Mouse (Mus musculus): ENCODE data around the gene Usp50. TPM values are rescaled to one million over a fixed set of nuclear protein-coding genes. Genes with fewer than 3 reads are reported as not detected.

Gene Usp50
- 0.84 and 0.89 TPM in 2 replicates for total RNA-seq (2012; rRNA removed)
- 3.2 and 3.7 TPM in 2 replicates for total RNA-seq (2014; rRNA removed)
- 0.37 TPM in 2 replicates for polyA plus RNA-seq (2012; ENCODE audit: insufficient read length, low read depth)

GRCm38 (mm10) chr2:126783370-126783769 is at the start of gene Usp50:
Gene Usp50 (minus strand): TSS chr2:126783470.
- Histone ChIP-seq H3K9me3 (replicated peaks; ENCODE audit: low read length) (no peaks in the 10 kb centered on the region), H3K4me3 (replicated peaks in 1 of 3; ENCODE audit: low read depth in 2 of 3, low read length in 2 of 3, poor library complexity in 1 of 3) (no peak within 1 kb of the TSS), H3K27me3 (replicated peaks) (no peaks in the 10 kb centered on the region), H3K4me1 (ENCODE audit: control insufficient read depth in 1 of 2, insufficient read depth in 2 of 2) (peaks cover 0 to 3% of the 10 kb centered on the region in 2 experiments; a peak in 3 of 4 replicates), H3K27ac (ENCODE audit: insufficient read depth, low read depth) (no peak within 1 kb of the TSS), H3K9ac (ENCODE audit: insufficient read depth, low read depth) (no peak within 1 kb of the TSS), H3K4me2 (ENCODE audit: insufficient read depth, low read depth, poor library complexity, severe bottlenecking) (no peak within 1 kb of the TSS), H3K36me3 (replicated peaks in 1 of 2; ENCODE audit: control insufficient read depth in 1 of 2, insufficient read depth in 1 of 2, low read length in 1 of 2) (no peaks in the 10 kb centered on the region), H3K79me2 (replicated peaks; ENCODE audit: control insufficient read depth, extremely low read depth, insufficient read depth, poor library complexity, severe bottlenecking) (no peaks in the 10 kb centered on the region)
- no peak for DNase-seq (ENCODE audit: extremely low read depth)
- no peak for TF ChIP-seq ZKSCAN1 (IDR thresholded peaks at IDR 0.05; ENCODE audit: borderline replicate concordance, low read depth, low read length)
- TF ChIP-seq E2F4 (IDR thresholded peaks at IDR 0.05; ENCODE audit: insufficient replicate concordance, low read depth, low read length), result no peak
- TF ChIP-seq SMC3 (IDR thresholded peaks at IDR 0.05; ENCODE audit: low read depth, low read length), result no peak
- no peak for TF ChIP-seq IRF4 (IDR thresholded peaks at IDR 0.05; ENCODE audit: low read depth, low read length)
- no peak for TF ChIP-seq KAT2A (IDR thresholded peaks at IDR 0.05; ENCODE audit: insufficient replicate concordance, low read length)
- no peak for TF ChIP-seq BHLHE40 (IDR thresholded peaks at IDR 0.05; ENCODE audit: low read depth, low read length)
- TF ChIP-seq PAX5 (IDR thresholded peaks at IDR 0.05; ENCODE audit: low read length), result no peak
- no peak for TF ChIP-seq HCFC1 (IDR thresholded peaks at IDR 0.05; ENCODE audit: low read depth, low read length)
- no peak for TF ChIP-seq MAFK (IDR thresholded peaks at IDR 0.05; ENCODE audit: insufficient replicate concordance, low read length)
- TF ChIP-seq SIN3A (IDR thresholded peaks at IDR 0.05; ENCODE audit: low read length), result no peak
- TF ChIP-seq POLR2A (IDR thresholded peaks at IDR 0.05; ENCODE audit: low read depth, low read length), result no peak
- TF ChIP-seq MAZ (IDR thresholded peaks at IDR 0.05; ENCODE audit: low read depth, low read length), result no peak
- TF ChIP-seq USF2 (conservative IDR thresholded peaks at IDR 0.05; ENCODE audit: low read depth, low read length), result no peak
- no peak for TF ChIP-seq CTCF (conservative IDR thresholded peaks at IDR 0.05 in 1 of 2, IDR thresholded peaks at IDR 0.05 in 1 of 2; ENCODE audit: low read depth in 2 of 2, low read length in 2 of 2)
- no peak for TF ChIP-seq NELFE (IDR thresholded peaks at IDR 0.05; ENCODE audit: low read depth, low read length)
- TF ChIP-seq UBTF (IDR thresholded peaks at IDR 0.05; ENCODE audit: low read depth, low read length), result no peak
- dilution Hi-C loops (cut with MboI; ENCODE audit: extremely low pct_ligation_motif_present, extremely low pct_unique_long_range_greater_than_20kb, low sequenced_read_pairs) (no loop called here), in situ Hi-C loops (cut with MboI; ENCODE audit: low pct_ligation_motif_present, low pct_unique_long_range_greater_than_20kb, low sequenced_read_pairs) (loop anchor here (10.0 kb wide), 2 partner anchors 189 to 221 kb away; partner anchors contain the start of gene Ap4e1)

- no peaks in the 10 kb centered on the region for H3K4me1 ChIP-seq (ENCODE audit: control insufficient read depth in 1 of 2, insufficient read depth in 2 of 2)
- DNase-seq (ENCODE audit: extremely low read depth), result no peak
- H3K9me3 ChIP-seq (replicated peaks; ENCODE audit: low read length), result no peaks in the 10 kb centered on the region
- no peaks in the 10 kb centered on the region for H3K27me3 ChIP-seq (replicated peaks)
- TF ChIP-seq MEF2A (IDR thresholded peaks at IDR 0.05; ENCODE audit: borderline replicate concordance, low read depth, low read length) (no peak), MXI1 (IDR thresholded peaks at IDR 0.05; ENCODE audit: low read depth, low read length) (no peak), IRF4 (IDR thresholded peaks at IDR 0.05; ENCODE audit: low read depth, low read length) (no peak), RCOR1 (conservative IDR thresholded peaks at IDR 0.05; ENCODE audit: low read depth, low read length) (no peak), SMC3 (IDR thresholded peaks at IDR 0.05; ENCODE audit: low read depth, low read length) (no peak), NRF1 (IDR thresholded peaks at IDR 0.05; ENCODE audit: low read depth, low read length) (no peak), BHLHE40 (IDR thresholded peaks at IDR 0.05; ENCODE audit: low read depth, low read length) (no peak)
- peaks cover 4 to 50% of the 10 kb centered on the region in 2 experiments for H3K36me3 ChIP-seq (replicated peaks in 1 of 2; ENCODE audit: control insufficient read depth in 1 of 2, insufficient read depth in 1 of 2, low read length in 1 of 2)
- in situ Hi-C loops (cut with MboI; ENCODE audit: low pct_ligation_motif_present, low pct_unique_long_range_greater_than_20kb, low sequenced_read_pairs) (no loop called here), dilution Hi-C loops (cut with MboI; ENCODE audit: extremely low pct_ligation_motif_present, extremely low pct_unique_long_range_greater_than_20kb, low sequenced_read_pairs) (no loop called here)
- no peak overlapping the region for H3K4me3 ChIP-seq (replicated peaks in 1 of 3; ENCODE audit: low read depth in 2 of 3, low read length in 2 of 3, poor library complexity in 1 of 3)
- H3K9ac ChIP-seq (ENCODE audit: insufficient read depth, low read depth), result no peak overlapping the region
- no peak overlapping the region for H3K4me2 ChIP-seq (ENCODE audit: insufficient read depth, low read depth, poor library complexity, severe bottlenecking)
- no peaks in the 10 kb centered on the region for H3K79me2 ChIP-seq (replicated peaks; ENCODE audit: control insufficient read depth, extremely low read depth, insufficient read depth, poor library complexity, severe bottlenecking)
- no peak overlapping the region for H3K27ac ChIP-seq (ENCODE audit: insufficient read depth, low read depth)
Observed at GRCm38 (mm10) chr2:126817414-126817813, 34.1 kb upstream of the Usp50 start.
